Mouse (Mus musculus): Measurements from ENCODE around the gene Klhdc2. TPM values are rescaled to one million over a fixed set of nuclear protein-coding genes. Genes with fewer than 3 reads are reported as not detected.

The Klhdc2 gene
- polyA plus RNA-seq, 1 experiment from 2014 or later = 124 TPM

DNA sequence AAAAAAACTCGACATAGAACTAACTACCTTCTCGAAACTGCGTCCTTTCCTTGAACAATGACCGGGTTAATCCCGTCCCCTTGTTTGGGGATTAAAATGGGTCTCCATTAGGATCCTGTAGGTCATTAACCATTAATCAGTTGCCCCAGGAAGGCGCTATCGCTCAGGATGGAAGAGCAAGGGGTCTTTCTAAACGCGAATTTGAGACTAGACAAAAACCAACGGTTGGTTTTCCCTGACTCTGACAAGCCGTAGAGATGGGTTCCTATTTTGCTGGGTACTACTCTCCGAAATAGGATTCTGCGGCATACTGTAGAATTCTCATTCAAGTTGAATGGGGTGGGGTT is 60.8 kb downstream of the Klhdc2 start:
- H3K27ac ChIP-seq (ENCODE audit: low read length) = 0 out of 2 replicates have a peak overlapping the region, but pooled peaks have one; percentile 10
- no peak for ATAC-seq (ENCODE audit: insufficient number of reproducible peaks, insufficient read depth, low FRiP score, low read depth)
- no peaks in the 10 kb centered on the region for H3K9me3 ChIP-seq (ENCODE audit: control insufficient read depth, low read depth, low read length)
- H3K27me3 ChIP-seq (ENCODE audit: control insufficient read depth, insufficient read depth, low read length) = no peaks in the 10 kb centered on the region
- H3K4me3 ChIP-seq (ENCODE audit: low read depth, low read length) = peak overlapping the region; percentile 90
- 7% methylated on average over 13 of the region's 13 CpGs for WGBS
- H3K9ac ChIP-seq (replicated peaks; ENCODE audit: low read depth, low read length) = peak overlapping the region; percentile 46
- H3K4me2 ChIP-seq (replicated peaks; ENCODE audit: low read depth, low read length) = peak overlapping the region; percentile 73
- peaks cover 4% of the 10 kb centered on the region; the same call in 1 of the 2 replicates for H3K4me1 ChIP-seq (ENCODE audit: control insufficient read depth, insufficient read depth, low read length)
- peaks cover 13% of the 10 kb centered on the region; the same call in 1 of the 2 replicates for H3K36me3 ChIP-seq (ENCODE audit: control insufficient read depth, insufficient read depth, low read length)

Other genes with a start within 250 kb of the Klhdc2 start
- 2,045 and 2,274 TPM in 2 replicates for gene Rps29, start 137.5 kb upstream of the Klhdc2 start, polyA plus RNA-seq (2014; fragmentation: Nextera tagmentation; extraction: Ambion mirVana)
- gene Lrr1, start 127.9 kb upstream of the Klhdc2 start, polyA plus RNA-seq (2014; fragmentation: Nextera tagmentation; extraction: Ambion mirVana) = 21.7 and 23.1 TPM in 2 replicates
- gene Rpl36al, start 112.6 kb upstream of the Klhdc2 start, polyA plus RNA-seq (2014; fragmentation: Nextera tagmentation; extraction: Ambion mirVana) = 629 and 653 TPM in 2 replicates
- gene Mgat2, start 112.5 kb upstream of the Klhdc2 start, polyA plus RNA-seq (2014; fragmentation: Nextera tagmentation; extraction: Ambion mirVana) = 42.6 and 47.0 TPM in 2 replicates
- gene Gm49383, start 99.6 kb upstream of the Klhdc2 start, polyA plus RNA-seq (2014; fragmentation: Nextera tagmentation; extraction: Ambion mirVana) = 24.3 and 29.6 TPM in 2 replicates
- 9.2 and 9.4 TPM in 2 replicates for gene Dnaaf2, start 98.3 kb upstream of the Klhdc2 start, polyA plus RNA-seq (2014; fragmentation: Nextera tagmentation; extraction: Ambion mirVana)
- gene Gm49384, start 92.4 kb upstream of the Klhdc2 start, polyA plus RNA-seq (2014; fragmentation: Nextera tagmentation; extraction: Ambion mirVana) = 24.5 and 27.1 TPM in 2 replicates
- 33.0 and 35.0 TPM in 2 replicates for gene Pole2, start 68.5 kb upstream of the Klhdc2 start, polyA plus RNA-seq (2014; fragmentation: Nextera tagmentation; extraction: Ambion mirVana)
- 7.8 and 8.2 TPM in 2 replicates for gene Klhdc1, start 55.5 kb upstream of the Klhdc2 start, polyA plus RNA-seq (2014; fragmentation: Nextera tagmentation; extraction: Ambion mirVana)
- 99.9 and 114 TPM in 2 replicates for gene Nemf, start 60.5 kb downstream of the Klhdc2 start, polyA plus RNA-seq (2014; fragmentation: Nextera tagmentation; extraction: Ambion mirVana)
- 57.1 and 63.8 TPM in 2 replicates for gene Arf6, start 75.5 kb downstream of the Klhdc2 start, polyA plus RNA-seq (2014; fragmentation: Nextera tagmentation; extraction: Ambion mirVana)
- gene Gm9887, start 75.8 kb downstream of the Klhdc2 start, polyA plus RNA-seq (2014; fragmentation: Nextera tagmentation; extraction: Ambion mirVana) = 0.74 and 2.2 TPM in 2 replicates

All from stomach, embryonic 14.5 days (tissue).